Mouse (Mus musculus) intestine, embryonic 15.5 days (tissue): ENCODE measurements around the gene Clip1. TPM values are rescaled to one million over a fixed set of nuclear protein-coding genes. Genes with fewer than 3 reads are reported as not detected.
A peak's percentile ranks its signal among the peaks of the same experiment; 100 is the strongest.

Experiments
- ATAC-seq: fragments of 200-750 bp; cut with Nextera tagmentation; 2 replicates; pipeline ENCODE4 v1.8.0; 2017; ENCODE audit warnings: moderate TSS enrichment, moderate library complexity
- H3K27ac ChIP-seq: fragments of 300-500 bp; sonication (generic); 2 replicates; pipeline ENCODE4 v1.5.1; 2015; ENCODE audit warnings: mild to moderate bottlenecking, inconsistent platforms
- H3K27me3 ChIP-seq: fragments of 300-500 bp; sonication (generic); replicated peaks from 2 replicates; pipeline ENCODE4 v1.6.1; 2015; ENCODE audit warnings: inconsistent platforms
- H3K36me3 ChIP-seq: fragments of 300-500 bp; sonication (generic); 2 replicates; pipeline ENCODE4 v1.6.1; 2015; ENCODE audit warnings: inconsistent platforms
- H3K4me1 ChIP-seq: fragments of 300-500 bp; sonication (generic); replicated peaks from 2 replicates; pipeline ENCODE4 v1.6.1; 2015; ENCODE audit warnings: inconsistent platforms
- H3K4me2 ChIP-seq: fragments of 300-500 bp; sonication (generic); replicated peaks from 2 replicates; pipeline ENCODE4 v1.6.1; 2015; ENCODE audit warnings: mild to moderate bottlenecking, inconsistent platforms
- H3K4me3 ChIP-seq: fragments of 300-500 bp; sonication (generic); replicated peaks from 2 replicates; pipeline ENCODE4 v1.5.1; 2015; ENCODE audit warnings: inconsistent platforms
- H3K9ac ChIP-seq: fragments of 300-500 bp; sonication (generic); 2 replicates; pipeline ENCODE4 v1.6.1; 2015; ENCODE audit warnings: inconsistent platforms
- H3K9me3 ChIP-seq: fragments of 300-500 bp; sonication (generic); 2 replicates; pipeline ENCODE4 v1.6.1; 2016; ENCODE audit warnings: inconsistent platforms
- WGBS: fragments of 180-500 bp; shearing (Covaris S2); methylation state at CpG from one replicate; pipeline ENCODE4 v1.1.7; 2015; 5-methylcytosine and 5-hydroxymethylcytosine counted together
- polyA plus RNA-seq: library from polyadenylated mRNA; unstranded; fragments of >200 nt; fragmentation: Nextera tagmentation; extraction: Ambion mirVana; gene quantifications from 2 replicates; pipeline ENCODE4 v1.2.1, GENCODE M21; 2015

The Clip1 gene
- polyA plus RNA-seq, 1 experiment from 2014 or later, result 29.9 TPM

DNA sequence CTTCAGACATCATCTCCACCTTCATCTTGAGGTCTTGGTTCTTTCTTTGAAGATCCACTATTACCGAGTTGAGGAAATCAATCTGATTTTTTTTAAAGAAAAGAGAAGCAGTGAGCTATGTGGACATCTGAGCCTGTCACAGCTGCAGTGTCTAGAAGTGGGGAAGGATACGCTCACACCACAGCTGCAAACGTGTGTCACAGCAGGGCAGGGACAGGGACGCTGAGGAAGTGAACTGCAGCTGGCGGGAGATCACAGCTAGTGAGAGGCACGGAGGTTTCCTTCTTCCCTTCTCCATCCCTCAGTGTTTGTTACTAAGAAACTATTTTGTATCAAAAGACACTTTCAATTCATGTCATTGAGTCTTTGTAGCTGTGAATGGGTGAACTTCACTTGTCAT, 104.4 kb downstream of the Clip1 start:
- no peaks in the 10 kb centered on the region for H3K9me3 ChIP-seq
- 81% methylated on average over 6 of the region's 6 CpGs for WGBS
- ATAC-seq, result no peak
- no peak overlapping the region for H3K4me2 ChIP-seq
- H3K27me3 ChIP-seq, result no peaks in the 10 kb centered on the region
- H3K4me3 ChIP-seq, result no peak overlapping the region
- H3K27ac ChIP-seq, result no peak overlapping the region
- H3K4me1 ChIP-seq, result no peaks in the 10 kb centered on the region
- H3K9ac ChIP-seq, result no peak overlapping the region
- peaks cover 10% of the 10 kb centered on the region; the same call in 1 of the 2 replicates for H3K36me3 ChIP-seq

- no peak overlapping the region for H3K4me3 ChIP-seq
- no peak overlapping the region for H3K27ac ChIP-seq
- no peak overlapping the region for H3K4me2 ChIP-seq
- H3K27me3 ChIP-seq, result no peaks in the 10 kb centered on the region
- no peak overlapping the region for H3K9ac ChIP-seq
- H3K9me3 ChIP-seq, result no peaks in the 10 kb centered on the region
- 0 out of 2 replicates have a peak, but pooled peaks cover 2% of the 10 kb centered on the region for H3K4me1 ChIP-seq
- 86% methylated on average over 3 of the region's 3 CpGs for WGBS
- ATAC-seq, result no peak
- peaks cover 6% of the 10 kb centered on the region; the same call in 1 of the 2 replicates for H3K36me3 ChIP-seq
Observed at GRCm38 (mm10) chr5:123576696-123577095, 107.7 kb downstream of the Clip1 start.

DNA sequence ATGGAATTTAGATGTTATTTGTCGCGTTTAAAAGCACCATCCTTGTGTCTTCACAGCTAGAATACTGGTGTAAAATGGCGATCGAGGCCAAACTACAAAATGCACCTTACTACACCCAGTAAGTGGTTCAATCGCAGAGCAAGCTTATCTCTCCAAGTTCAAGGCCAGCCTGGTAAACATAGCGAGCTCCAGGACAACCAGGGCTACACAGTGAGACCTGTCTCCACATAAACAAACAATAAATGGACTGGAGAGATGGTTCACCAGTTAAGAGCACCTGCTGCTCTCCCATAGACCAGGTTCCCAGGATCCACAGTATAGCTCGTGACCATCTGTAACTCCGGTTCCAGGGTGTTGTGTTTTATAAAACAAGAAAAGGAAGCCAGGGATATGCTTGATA, 111.1 kb downstream of the Clip1 start:
- H3K9me3 ChIP-seq, result no peaks in the 10 kb centered on the region
- 0 out of 2 replicates have a peak, but pooled peaks cover 6% of the 10 kb centered on the region for H3K4me1 ChIP-seq
- H3K36me3 ChIP-seq, result peaks cover 3% of the 10 kb centered on the region; the same call in 1 of the 2 replicates
- ATAC-seq, result peak; percentile 56
- peak overlapping the region; percentile 97 for H3K4me3 ChIP-seq
- H3K9ac ChIP-seq, result no peak overlapping the region
- 54% methylated on average over 8 of the region's 8 CpGs for WGBS
- H3K27me3 ChIP-seq, result no peaks in the 10 kb centered on the region
- H3K4me2 ChIP-seq, result peak overlapping the region; percentile 86
- no peak overlapping the region for H3K27ac ChIP-seq

DNA sequence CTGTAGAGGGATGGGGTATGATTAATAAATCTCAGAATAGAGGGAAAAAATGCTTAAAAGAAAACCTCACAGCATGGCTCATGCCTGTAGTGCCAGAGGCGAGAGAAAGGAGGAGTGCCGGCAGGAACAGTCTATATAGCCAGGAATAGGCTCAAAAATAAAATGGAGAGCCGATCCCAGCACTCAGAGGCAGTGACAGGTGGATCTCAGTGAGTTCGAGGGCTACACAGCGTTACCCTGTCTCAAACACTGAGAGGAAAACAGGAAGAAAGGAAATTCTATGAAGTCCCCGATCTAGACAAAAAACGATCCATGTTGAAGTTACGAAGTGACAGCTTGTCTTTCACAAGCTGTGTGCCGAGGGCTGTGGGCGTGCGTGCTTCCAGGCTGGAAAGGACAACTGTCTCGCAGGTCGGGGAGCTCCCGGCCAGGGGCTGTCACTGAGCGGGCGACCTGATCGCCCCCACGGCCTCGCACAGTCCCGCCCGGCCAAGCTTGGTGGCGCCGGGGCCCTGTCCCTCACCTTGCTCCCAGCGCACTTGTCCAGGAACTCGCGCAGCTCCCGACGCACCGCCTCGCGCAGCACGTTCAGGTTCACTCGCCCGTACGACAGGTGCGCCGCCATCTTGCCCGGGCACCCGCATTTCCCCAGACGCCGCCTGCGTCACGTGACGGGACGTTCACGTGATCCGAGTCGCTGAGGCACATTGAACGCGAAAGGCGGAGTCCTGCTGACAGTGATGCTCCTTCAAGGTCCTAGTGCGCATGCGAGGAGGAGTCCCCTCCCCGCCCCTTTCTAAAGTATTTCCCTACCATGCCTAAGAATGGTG, 111.8 kb downstream of the Clip1 start, which contains the start of gene Vps33a:
TSS of gene Vps33a (minus strand) at position 682 of the 830 bp plus-strand sequence.
- peak; percentile 95 for ATAC-seq
- whole genome bisulfite sequencing, result under 1% methylated on average over 53 of the region's 54 CpGs
- H3K4me2 ChIP-seq, result peak within 1 kb of the TSS; percentile 86
- H3K36me3 ChIP-seq, result peaks cover 3% of the 10 kb centered on the region; the same call in 1 of the 2 replicates
- 0 out of 2 replicates have a peak, but pooled peaks cover 6% of the 10 kb centered on the region for H3K4me1 ChIP-seq
- peak within 1 kb of the TSS; percentile 64; the same call in 1 of the 2 replicates for H3K27ac ChIP-seq
- H3K27me3 ChIP-seq, result no peaks in the 10 kb centered on the region
- peak within 1 kb of the TSS; percentile 97 for H3K4me3 ChIP-seq
- peak within 1 kb of the TSS; percentile 73 for H3K9ac ChIP-seq
- no peaks in the 10 kb centered on the region for H3K9me3 ChIP-seq

GRCm38 (mm10) chr5:123561128-123561527, 123.3 kb downstream of the Clip1 start:
- no peak overlapping the region for H3K27ac ChIP-seq
- 93% methylated on average over 11 of the region's 11 CpGs for WGBS
- no peaks in the 10 kb centered on the region for H3K9me3 ChIP-seq
- no peak overlapping the region for H3K9ac ChIP-seq
- no peaks in the 10 kb centered on the region for H3K27me3 ChIP-seq
- H3K36me3 ChIP-seq, result peaks cover 41% of the 10 kb centered on the region
- no peak overlapping the region for H3K4me2 ChIP-seq
- no peaks in the 10 kb centered on the region for H3K4me1 ChIP-seq
- no peak for ATAC-seq
- no peak overlapping the region for H3K4me3 ChIP-seq

- no peak overlapping the region for H3K27ac ChIP-seq
- no peak overlapping the region for H3K9ac ChIP-seq
- no peak for ATAC-seq
- no peaks in the 10 kb centered on the region for H3K27me3 ChIP-seq
- no peak overlapping the region for H3K4me2 ChIP-seq
- no peaks in the 10 kb centered on the region for H3K4me1 ChIP-seq
- peaks cover 34% of the 10 kb centered on the region for H3K36me3 ChIP-seq
- H3K4me3 ChIP-seq, result no peak overlapping the region
- H3K9me3 ChIP-seq, result no peaks in the 10 kb centered on the region
- WGBS, result 91% methylated on average over 8 of the region's 8 CpGs
Observed at GRCm38 (mm10) chr5:123559588-123559987, 124.8 kb downstream of the Clip1 start.

- no peak for ATAC-seq
- no peak overlapping the region for H3K4me2 ChIP-seq
- no peaks in the 10 kb centered on the region for H3K9me3 ChIP-seq
- H3K27ac ChIP-seq, result no peak overlapping the region
- H3K4me1 ChIP-seq, result no peaks in the 10 kb centered on the region
- peaks cover 14% of the 10 kb centered on the region for H3K36me3 ChIP-seq
- 74% methylated on average over 2 of the region's 2 CpGs for WGBS
- H3K27me3 ChIP-seq, result no peaks in the 10 kb centered on the region
- H3K9ac ChIP-seq, result no peak overlapping the region
- H3K4me3 ChIP-seq, result no peak overlapping the region
Observed at GRCm38 (mm10) chr5:123556451-123556850, 128.0 kb downstream of the Clip1 start.

DNA sequence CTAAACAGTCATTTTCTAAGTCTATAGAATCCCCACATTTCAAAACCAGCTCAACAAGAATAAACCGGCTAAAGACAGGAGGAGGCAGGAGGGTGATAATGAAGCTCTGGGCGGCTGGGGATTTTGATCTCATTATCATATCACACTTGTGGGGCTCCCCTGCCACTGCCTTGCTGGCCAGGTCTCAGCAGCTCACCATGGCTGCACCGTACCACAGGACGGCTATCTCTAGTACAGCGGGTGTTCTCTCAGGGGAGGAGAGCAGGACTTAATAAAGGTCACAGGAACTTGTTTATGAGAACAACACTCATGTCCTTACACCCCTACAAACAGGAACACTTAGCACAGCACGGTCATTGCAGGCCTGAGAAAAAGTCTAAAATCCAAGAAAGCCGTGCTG, 128.7 kb downstream of the Clip1 start:
- Histone ChIP-seq H3K4me3 (no peak overlapping the region), H3K4me1 (no peaks in the 10 kb centered on the region), H3K9ac (no peak overlapping the region), H3K27ac (no peak overlapping the region), H3K9me3 (no peaks in the 10 kb centered on the region), H3K36me3 (peaks cover 14% of the 10 kb centered on the region), H3K4me2 (no peak overlapping the region), H3K27me3 (no peaks in the 10 kb centered on the region)
- ATAC-seq, result no peak
- WGBS, result 91% methylated on average over 7 of the region's 7 CpGs

GRCm38 (mm10) chr5:123533801-123534200, 150.6 kb downstream of the Clip1 start:
- H3K27me3 ChIP-seq, result no peaks in the 10 kb centered on the region
- H3K9me3 ChIP-seq, result no peaks in the 10 kb centered on the region
- H3K9ac ChIP-seq, result no peak overlapping the region
- no peak overlapping the region for H3K4me2 ChIP-seq
- no peak overlapping the region for H3K4me3 ChIP-seq
- no peaks in the 10 kb centered on the region for H3K4me1 ChIP-seq
- peaks cover 25% of the 10 kb centered on the region for H3K36me3 ChIP-seq
- WGBS, result 94% methylated on average over 10 of the region's 10 CpGs
- H3K27ac ChIP-seq, result no peak overlapping the region
- ATAC-seq, result no peak

DNA sequence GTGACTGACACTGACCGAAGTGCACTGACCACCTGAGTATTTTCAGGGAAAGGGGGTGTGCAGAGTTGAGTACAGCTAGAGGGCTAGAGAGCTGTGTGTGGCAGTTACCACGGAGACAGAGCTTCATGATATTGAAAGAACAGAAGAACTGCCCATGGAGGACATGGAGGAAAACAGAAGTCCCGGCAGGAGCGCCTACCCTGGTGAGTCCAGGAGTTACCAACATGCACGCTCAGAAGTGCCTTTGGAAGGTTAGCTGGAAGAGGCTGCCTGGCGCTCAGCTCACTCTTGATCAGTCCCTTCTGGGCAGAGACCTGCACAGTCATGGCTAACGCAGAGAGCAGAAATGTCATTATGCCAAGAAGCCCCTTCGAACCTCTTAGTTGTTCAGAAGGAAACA, 154.4 kb downstream of the Clip1 start:
- ATAC-seq, result no peak

DNA sequence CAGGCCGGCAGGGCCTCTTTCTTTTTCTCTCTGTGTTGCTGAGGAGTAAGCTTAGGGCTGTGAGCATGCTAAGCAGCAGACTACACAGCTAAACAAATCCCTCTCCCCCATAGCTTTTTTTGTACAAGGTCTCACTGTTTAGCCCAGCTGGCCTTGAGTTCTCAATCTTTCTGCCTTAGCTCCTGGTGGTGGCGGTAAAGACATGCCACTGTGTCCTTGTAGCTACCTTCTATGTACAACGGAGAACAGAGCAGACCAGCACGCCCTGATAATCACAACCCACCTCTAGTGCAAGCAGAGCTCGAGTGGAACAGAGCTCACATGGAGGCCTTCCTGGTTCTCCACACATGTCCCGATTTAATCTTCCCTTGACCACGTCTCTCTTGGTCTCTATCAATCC, 155.8 kb downstream of the Clip1 start:
- no peaks in the 10 kb centered on the region for H3K27me3 ChIP-seq
- no peaks in the 10 kb centered on the region for H3K9me3 ChIP-seq
- H3K27ac ChIP-seq, result no peak overlapping the region
- H3K9ac ChIP-seq, result no peak overlapping the region
- H3K4me2 ChIP-seq, result no peak overlapping the region
- H3K36me3 ChIP-seq, result peaks cover 18% of the 10 kb centered on the region
- H3K4me1 ChIP-seq, result peaks cover 6% of the 10 kb centered on the region; the same call in 1 of the 2 replicates
- 79% methylated on average over 7 of the region's 7 CpGs for WGBS
- no peak for ATAC-seq
- no peak overlapping the region for H3K4me3 ChIP-seq

More for the DNA sequence above, 154.4 kb downstream of the Clip1 start:
- Histone ChIP-seq H3K27me3 (no peaks in the 10 kb centered on the region), H3K9me3 (no peaks in the 10 kb centered on the region), H3K36me3 (peaks cover 22% of the 10 kb centered on the region), H3K27ac (no peak overlapping the region), H3K4me1 (no peaks in the 10 kb centered on the region), H3K4me2 (no peak overlapping the region), H3K9ac (no peak overlapping the region), H3K4me3 (no peak overlapping the region)
- WGBS, result 89% methylated on average over 8 of the region's 8 CpGs
